Mouse (Mus musculus) right cerebral cortex, postnatal 36 days (tissue): ENCODE results near the gene Nfkbie.
A peak's percentile ranks its signal among the peaks of the same experiment; 100 is the strongest.

Experiments used
- DNase-seq, 2 experiments: peaks; one replicate each; pipeline ENCODE4 v3.0.0; 2022; ENCODE audit warnings: low spot score in 2 of 2, mixed read lengths in 1 of 2

Nfkbie gene

GRCm38 (mm10) chr17:45596631-45597396 is 41.3 kb downstream of the Nfkbie start:
- peak; percentile 41 to 57 for DNase-seq

- no peak for DNase-seq
These were observed 42.3 kb downstream of the Nfkbie start for GRCm38 (mm10) chr17:45597787-45598186.

GRCm38 (mm10) chr17:45598376-45598775 is 42.9 kb downstream of the Nfkbie start:
- DNase-seq: no peak

GRCm38 (mm10) chr17:45598891-45599290 is 43.4 kb downstream of the Nfkbie start:
- no peak for DNase-seq

- DNase-seq: no peak
These were observed 44.1 kb downstream of the Nfkbie start, which contains the start of gene Slc29a1 for GRCm38 (mm10) chr17:45599446-45600242. Slc29a1 (minus strand) TSS chr17:45599606.

GRCm38 (mm10) chr17:45600267-45600666 is 44.8 kb downstream of the Nfkbie start:
- DNase-seq: no peak

- no peak for DNase-seq
These were observed 45.8 kb downstream of the Nfkbie start for GRCm38 (mm10) chr17:45601325-45601724.

- DNase-seq: no peak
These were observed 46.4 kb downstream of the Nfkbie start, which contains the start of gene Mymx for GRCm38 (mm10) chr17:45601877-45602304. Mymx (minus strand) TSS chr17:45602102.

- no peak for DNase-seq
These were observed 47.5 kb downstream of the Nfkbie start for GRCm38 (mm10) chr17:45602984-45603383.

- DNase-seq: no peak
These were observed 51.7 kb downstream of the Nfkbie start for GRCm38 (mm10) chr17:45606992-45607879.

- DNase-seq: no peak
These were observed 52.9 kb downstream of the Nfkbie start for GRCm38 (mm10) chr17:45608396-45608795.

GRCm38 (mm10) chr17:45610144-45610866 is 54.8 kb downstream of the Nfkbie start:
- DNase-seq: no peak

GRCm38 (mm10) chr17:45612008-45612407 is 56.5 kb downstream of the Nfkbie start:
- DNase-seq: no peak
